Mouse (Mus musculus) stomach, embryonic 14.5 days (tissue): ENCODE measurements around the gene Mdga1. TPM values are rescaled to one million over a fixed set of nuclear protein-coding genes. Genes with fewer than 3 reads are reported as not detected.

Source experiments
- ATAC-seq: fragments of 200-750 bp; cut with Nextera tagmentation; 2 replicates; pipeline ENCODE4 v1.8.0; 2017; ENCODE audit warnings: low read depth, moderate TSS enrichment; ENCODE audit not compliant: insufficient number of reproducible peaks, insufficient read depth, low FRiP score
- H3K27ac ChIP-seq: fragments of 300-500 bp; sonication (generic); 2 replicates; pipeline ENCODE4 v1.5.1; 2014; ENCODE audit warnings: mild to moderate bottlenecking, low read length, moderate library complexity, mixed read lengths
- H3K27me3 ChIP-seq: fragments of 300-500 bp; sonication (generic); 2 replicates; pipeline ENCODE4 v1.6.1; 2014; ENCODE audit warnings: low read length, control low read depth, mixed read lengths; ENCODE audit not compliant: control insufficient read depth, insufficient read depth
- H3K36me3 ChIP-seq: fragments of 300-500 bp; sonication (generic); 2 replicates; pipeline ENCODE4 v1.6.1; 2014; ENCODE audit warnings: mild to moderate bottlenecking, control low read depth, low read length, moderate library complexity, mixed read lengths; ENCODE audit not compliant: control insufficient read depth, insufficient read depth
- H3K4me1 ChIP-seq: fragments of 300-500 bp; sonication (generic); 2 replicates; pipeline ENCODE4 v1.6.1; 2014; ENCODE audit warnings: low read length, control low read depth, mixed read lengths; ENCODE audit not compliant: control insufficient read depth, insufficient read depth
- H3K4me2 ChIP-seq: fragments of 300-500 bp; sonication (generic); replicated peaks from 2 replicates; pipeline ENCODE4 v1.6.1; 2014; ENCODE audit warnings: low read depth, low read length, control low read depth
- H3K4me3 ChIP-seq: fragments of 300-500 bp; sonication (generic); 2 replicates; pipeline ENCODE4 v1.5.1; 2014; ENCODE audit warnings: low read depth, low read length, control low read depth
- H3K9ac ChIP-seq: fragments of 300-500 bp; sonication (generic); replicated peaks from 2 replicates; pipeline ENCODE4 v1.6.1; 2014; ENCODE audit warnings: low read depth, mild to moderate bottlenecking, control low read depth, low read length, moderate library complexity, mixed read lengths
- H3K9me3 ChIP-seq: fragments of 300-500 bp; sonication (generic); 2 replicates; pipeline ENCODE4 v1.6.1; 2016; ENCODE audit warnings: low read depth, low read length, control low read depth; ENCODE audit not compliant: control insufficient read depth
- WGBS: fragments of 180-500 bp; shearing (Covaris S2); extraction: QIAGEN DNeasy Blood & Tissue Kit; methylation state at CpG from one replicate; pipeline ENCODE4 v1.1.7; 2014; 5-methylcytosine and 5-hydroxymethylcytosine counted together
- polyA plus RNA-seq: library from polyadenylated mRNA; unstranded; fragments of >200 nt; fragmentation: Nextera tagmentation; extraction: Ambion mirVana; gene quantifications from 2 replicates; pipeline ENCODE4 v1.2.1, GENCODE M21; 2014

The Mdga1 gene
- 5.2 and 5.9 TPM in 2 replicates for polyA plus RNA-seq

DNA sequence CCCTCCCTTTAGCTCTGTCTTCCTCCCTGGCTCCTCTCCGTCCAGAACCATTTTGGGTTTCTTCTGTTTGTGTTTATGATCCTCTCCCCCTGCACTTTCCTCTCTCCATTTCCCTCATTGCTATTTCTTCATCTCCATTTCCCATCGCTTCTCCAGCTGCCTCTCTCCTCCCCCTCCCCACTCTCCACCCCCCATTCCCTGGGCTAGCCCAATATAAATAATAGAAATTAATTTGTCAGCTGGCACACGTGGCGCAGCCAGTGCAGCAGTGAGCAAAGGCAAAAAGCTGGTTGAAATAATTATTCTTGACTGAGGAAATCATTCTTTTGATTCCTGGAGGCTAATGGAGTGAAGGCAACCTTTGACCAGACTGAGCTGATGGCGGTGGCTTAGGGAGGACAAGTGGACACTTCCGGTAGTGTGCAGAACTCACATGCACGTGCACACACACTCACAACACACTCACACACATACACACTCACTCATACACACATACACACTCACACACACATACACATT, at the start of gene Mdga1:
Mdga1 (minus strand) TSS at position 51 of the 519 bp plus-strand sequence.
- Histone ChIP-seq H3K9ac (no peak within 1 kb of the TSS), H3K36me3 (no peaks in the 10 kb centered on the region), H3K9me3 (no peaks in the 10 kb centered on the region), H3K4me1 (no peaks in the 10 kb centered on the region), H3K4me3 (no peak within 1 kb of the TSS), H3K27me3 (no peaks in the 10 kb centered on the region), H3K4me2 (no peak within 1 kb of the TSS), H3K27ac (no peak within 1 kb of the TSS)
- 62% methylated on average over 7 of the region's 7 CpGs for WGBS
- ATAC-seq = no peak

DNA sequence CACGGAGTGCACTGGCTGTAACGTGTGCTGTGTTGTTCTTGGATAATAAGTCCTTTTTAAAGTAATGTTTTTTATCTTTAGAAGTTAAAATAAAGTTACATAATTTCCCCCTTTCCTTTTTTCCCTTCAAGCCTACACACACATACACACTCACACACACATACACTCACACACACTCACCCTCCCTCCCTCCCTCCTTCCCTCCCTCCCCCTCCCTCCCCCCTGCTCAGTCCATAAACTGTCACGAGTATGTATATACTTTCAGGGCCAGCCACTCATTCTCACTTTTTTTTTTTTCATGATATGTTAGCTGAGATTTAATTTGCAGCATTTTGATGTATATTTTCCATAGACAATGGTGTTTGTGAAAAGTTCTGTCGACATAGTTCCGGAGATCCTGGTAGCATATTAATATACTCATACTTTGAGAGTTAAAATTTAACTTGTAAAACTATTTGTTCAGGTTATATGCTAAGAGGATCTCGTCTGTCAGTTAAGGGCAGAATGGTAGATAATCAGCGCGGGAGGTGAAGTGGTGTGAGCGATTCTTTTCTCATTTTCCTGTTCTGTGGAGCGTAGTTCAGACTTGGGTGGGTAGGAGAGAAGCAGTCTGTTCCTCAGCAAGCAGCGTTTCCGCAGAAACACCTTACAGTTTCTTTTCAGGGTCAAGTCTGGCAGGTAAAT, 49.2 kb upstream of the Mdga1 start:
- Histone ChIP-seq H3K9ac (no peak overlapping the region), H3K27ac (no peak overlapping the region), H3K36me3 (no peaks in the 10 kb centered on the region), H3K4me2 (no peak overlapping the region), H3K27me3 (no peaks in the 10 kb centered on the region), H3K9me3 (no peaks in the 10 kb centered on the region), H3K4me1 (peaks cover 22% of the 10 kb centered on the region; the same call in 1 of the 2 replicates), H3K4me3 (no peak overlapping the region)
- no peak for ATAC-seq
- 62% methylated on average over 12 of the region's 12 CpGs for WGBS

DNA sequence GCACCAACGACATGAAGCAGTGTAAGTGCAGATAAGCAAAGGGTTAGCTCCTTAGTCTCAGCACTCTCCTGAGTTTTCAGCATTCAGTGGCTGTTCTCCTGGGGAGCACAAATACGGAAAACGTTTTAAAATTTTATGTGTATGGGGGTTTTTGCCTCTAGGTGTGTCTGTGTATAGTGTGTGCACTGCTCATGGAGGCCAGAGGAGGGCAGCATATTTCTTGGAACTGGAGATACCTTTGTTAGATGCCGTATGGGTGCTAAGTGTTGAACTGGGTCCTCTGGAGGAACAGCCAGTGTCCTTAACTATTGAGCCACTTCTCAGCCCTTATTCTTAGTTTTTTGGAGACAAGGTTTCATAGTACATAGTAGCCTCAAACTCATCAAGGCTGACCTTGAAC, 44.8 kb upstream of the Mdga1 start:
- WGBS = 92% methylated on average over 4 of the region's 4 CpGs
- no peaks in the 10 kb centered on the region for H3K27me3 ChIP-seq
- no peak for ATAC-seq

DNA sequence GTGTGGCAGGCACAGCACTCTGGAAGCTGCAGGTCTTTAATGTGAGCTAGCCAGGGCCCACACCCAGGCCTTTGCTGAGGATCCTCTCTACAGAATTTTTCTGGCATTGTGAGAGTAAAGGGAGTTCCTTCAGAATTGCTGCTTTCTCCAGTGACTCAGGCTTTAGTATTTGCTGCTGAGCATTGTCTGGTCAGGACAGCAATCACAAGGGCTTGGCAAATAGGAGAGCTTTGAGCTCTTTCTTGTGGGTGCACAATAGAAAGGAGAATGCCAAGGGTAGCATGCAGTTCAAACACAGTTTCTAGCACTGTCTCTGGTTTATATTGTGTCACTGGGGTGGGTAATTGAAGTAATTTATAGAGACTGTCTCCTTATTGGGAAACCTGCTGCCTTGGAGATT, 38.5 kb upstream of the Mdga1 start:
- Histone ChIP-seq H3K9me3 (no peaks in the 10 kb centered on the region), H3K4me2 (peak overlapping the region; percentile 68; the same call in 1 of the 2 replicates), H3K27ac (peak overlapping the region; percentile 33; the same call in 1 of the 2 replicates), H3K27me3 (no peaks in the 10 kb centered on the region), H3K9ac (no peak overlapping the region), H3K36me3 (no peaks in the 10 kb centered on the region), H3K4me3 (no peak overlapping the region), H3K4me1 (peaks cover 37% of the 10 kb centered on the region)
- no peak for ATAC-seq

More for the DNA sequence above, 44.8 kb upstream of the Mdga1 start:
- H3K27ac ChIP-seq = no peak overlapping the region
- no peak overlapping the region for H3K4me3 ChIP-seq
- peaks cover 16% of the 10 kb centered on the region; the same call in 1 of the 2 replicates for H3K4me1 ChIP-seq
- H3K9ac ChIP-seq = no peak overlapping the region
- no peaks in the 10 kb centered on the region for H3K36me3 ChIP-seq
- no peaks in the 10 kb centered on the region for H3K9me3 ChIP-seq
- H3K4me2 ChIP-seq = no peak overlapping the region

DNA sequence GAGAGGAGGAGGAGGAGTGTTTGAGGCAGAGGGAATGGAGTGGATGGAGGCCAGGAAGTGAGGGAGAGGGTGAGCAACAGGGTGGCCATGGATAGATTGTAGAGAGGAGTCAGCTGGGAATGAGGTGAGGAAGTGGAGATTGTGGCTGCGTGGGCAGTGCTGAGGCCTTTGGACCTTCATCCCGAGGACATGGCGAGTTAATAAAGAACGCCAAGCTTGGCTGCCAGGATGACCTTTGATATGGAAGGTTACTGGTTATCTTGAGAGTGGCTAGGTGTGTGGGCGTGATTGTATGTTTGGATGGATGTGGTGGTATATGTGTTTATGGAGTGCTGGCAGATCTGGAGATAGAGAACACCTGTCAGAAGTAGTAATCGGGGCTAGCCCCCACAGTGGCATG, 38.0 kb upstream of the Mdga1 start:
- Histone ChIP-seq H3K4me3 (no peak overlapping the region; the same call in 1 of the 2 replicates), H3K4me2 (peak overlapping the region; percentile 68), H3K27me3 (no peaks in the 10 kb centered on the region), H3K9me3 (no peaks in the 10 kb centered on the region), H3K36me3 (no peaks in the 10 kb centered on the region), H3K27ac (peak overlapping the region; percentile 33; the same call in 1 of the 2 replicates), H3K4me1 (peaks cover 39% of the 10 kb centered on the region), H3K9ac (no peak overlapping the region)
- ATAC-seq = no peak
- 42% methylated on average over 6 of the region's 6 CpGs for WGBS

DNA sequence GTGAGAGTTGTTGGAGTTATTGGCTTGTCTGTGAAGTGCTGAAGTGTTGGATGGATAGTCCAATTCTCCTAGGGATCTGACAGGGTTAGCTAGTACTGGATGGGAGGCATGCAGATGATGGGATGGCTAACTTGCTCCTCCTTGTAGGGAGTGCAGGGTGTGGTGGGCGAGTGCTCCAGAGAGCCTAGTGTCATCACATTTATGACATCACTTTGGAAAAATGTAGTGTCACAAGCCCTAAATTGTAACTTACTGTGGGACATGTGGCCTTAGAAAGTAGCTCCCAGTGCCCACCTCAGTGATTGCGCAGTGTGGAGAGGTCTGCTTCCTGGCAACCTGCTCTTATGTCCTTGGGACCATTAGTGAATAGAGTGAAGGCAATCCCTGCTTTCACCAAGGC, 37.0 kb upstream of the Mdga1 start:
- Histone ChIP-seq H3K27ac (no peak overlapping the region), H3K36me3 (no peaks in the 10 kb centered on the region), H3K4me1 (peaks cover 39% of the 10 kb centered on the region), H3K9ac (no peak overlapping the region), H3K4me3 (peak overlapping the region; percentile 5; the same call in 1 of the 2 replicates), H3K27me3 (no peaks in the 10 kb centered on the region), H3K4me2 (peak overlapping the region; percentile 68), H3K9me3 (no peaks in the 10 kb centered on the region)
- ATAC-seq = no peak
- WGBS = 74% methylated on average over 2 of the region's 2 CpGs

DNA sequence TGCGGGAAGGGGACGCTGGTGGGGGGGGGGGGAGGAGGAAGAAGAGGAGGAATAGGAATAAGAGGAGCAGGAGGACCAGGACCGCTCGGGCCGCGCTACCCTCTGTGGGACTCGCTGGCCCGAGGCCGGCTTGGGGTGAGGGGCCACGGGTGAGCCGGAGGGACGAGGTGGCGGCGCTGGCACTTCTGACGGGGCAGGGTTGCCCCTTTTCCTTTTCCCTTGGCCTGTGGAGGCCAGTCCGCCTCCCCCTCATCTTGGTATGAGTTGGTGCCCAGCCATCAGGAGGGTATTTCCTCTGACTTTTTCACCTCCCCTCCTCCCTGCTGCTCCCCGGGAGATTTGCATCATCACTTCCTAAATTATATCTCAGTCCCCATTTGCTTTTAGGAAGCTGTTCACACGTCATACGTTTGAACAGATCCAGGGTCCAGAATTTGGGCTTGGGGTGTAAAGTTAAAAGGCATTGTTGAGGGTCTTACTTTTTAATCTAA, 35.6 kb upstream of the Mdga1 start:
- peak overlapping the region; percentile 90 for H3K4me3 ChIP-seq
- peak overlapping the region; percentile 95 for H3K27ac ChIP-seq
- peak overlapping the region; percentile 68 for H3K4me2 ChIP-seq
- peaks cover 39% of the 10 kb centered on the region for H3K4me1 ChIP-seq
- 2% methylated on average over 19 of the region's 19 CpGs for WGBS
- peak overlapping the region; percentile 96 for H3K9ac ChIP-seq
- ATAC-seq = 0 out of 2 replicates have a peak, but pooled peaks have one; percentile 0
- no peaks in the 10 kb centered on the region for H3K9me3 ChIP-seq
- no peaks in the 10 kb centered on the region for H3K27me3 ChIP-seq
- no peaks in the 10 kb centered on the region for H3K36me3 ChIP-seq

DNA sequence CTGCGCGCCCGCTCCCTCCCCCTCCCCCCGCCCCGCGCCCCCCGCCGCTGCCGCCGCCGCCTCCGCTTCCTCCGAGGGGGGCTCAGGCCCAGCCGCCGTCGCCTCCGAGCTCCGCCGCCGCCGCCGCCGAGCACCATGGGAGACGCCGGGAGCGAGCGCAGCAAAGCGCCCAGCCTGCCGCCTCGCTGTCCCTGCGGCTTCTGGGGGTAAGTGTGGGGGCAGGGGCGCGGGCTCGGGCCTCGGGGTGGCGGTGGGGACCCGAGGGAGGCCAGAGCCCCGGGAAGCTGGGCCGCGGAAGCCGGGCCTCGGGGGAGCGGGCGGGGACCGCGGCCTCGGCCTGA, 35.2 kb upstream of the Mdga1 start:
- Histone ChIP-seq H3K4me1 (peaks cover 37% of the 10 kb centered on the region), H3K36me3 (no peaks in the 10 kb centered on the region), H3K4me3 (peak overlapping the region; percentile 90), H3K4me2 (peak overlapping the region; percentile 68), H3K9ac (peak overlapping the region; percentile 96), H3K27me3 (no peaks in the 10 kb centered on the region), H3K27ac (peak overlapping the region; percentile 95), H3K9me3 (no peaks in the 10 kb centered on the region)
- WGBS = 1% methylated on average over 23 of the region's 47 CpGs
- ATAC-seq = peak; percentile 11; the same call in 1 of the 2 replicates
